Mouse (Mus musculus): ENCODE results near the gene Cpeb4.

DNA sequence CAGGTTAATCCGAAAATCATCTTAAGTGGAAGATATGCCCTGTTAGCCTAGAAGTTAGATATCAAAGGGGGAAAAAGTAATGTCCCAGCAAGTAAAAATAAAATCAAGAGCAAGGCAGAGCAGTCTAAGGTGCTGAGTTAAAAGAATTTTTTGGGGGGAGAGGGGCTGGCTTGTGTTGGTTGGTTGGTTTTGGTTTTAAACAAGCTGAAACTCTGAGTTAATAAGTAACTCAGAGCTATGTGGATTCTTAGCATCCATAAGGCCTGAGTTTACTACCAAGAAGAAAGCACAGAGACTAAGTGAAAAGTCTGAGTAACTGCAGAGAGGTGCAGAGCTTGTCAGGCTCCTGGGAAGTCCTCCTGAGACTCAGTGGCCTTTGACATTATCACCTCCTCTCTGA is 16.2 kb downstream of the Cpeb4 start:
- no peak for TF ChIP-seq CTCF (conservative IDR thresholded peaks at IDR 0.05 in 1 of 2, IDR thresholded peaks at IDR 0.05 in 1 of 2; ENCODE audit: low read depth in 2 of 2, low read length in 2 of 2)
- no peak for TF ChIP-seq EP300 (IDR thresholded peaks at IDR 0.05; ENCODE audit: low read length)
- no peak for TF ChIP-seq POLR2A (IDR thresholded peaks at IDR 0.05; ENCODE audit: low read depth, low read length)
